Mouse (Mus musculus) limb, embryonic 15.5 days (tissue): ENCODE measurements around the gene Ifit1. TPM values are rescaled to one million over a fixed set of nuclear protein-coding genes. Genes with fewer than 3 reads are reported as not detected.

Experiments
- ATAC-seq: fragments of 200-750 bp; cut with Nextera tagmentation; 2 replicates; pipeline ENCODE4 v1.8.0; 2017; ENCODE audit warnings: low read depth, moderate TSS enrichment; ENCODE audit not compliant: insufficient number of reproducible peaks, low FRiP score, low TSS enrichment
- H3K27ac ChIP-seq: fragments of 300-500 bp; sonication (generic); 2 replicates; pipeline ENCODE4 v1.5.1; 2015; ENCODE audit warnings: moderate library complexity, mild to moderate bottlenecking, inconsistent platforms
- H3K27me3 ChIP-seq: fragments of 300-500 bp; sonication (generic); 2 replicates; pipeline ENCODE4 v1.6.1; 2015; ENCODE audit warnings: inconsistent platforms
- H3K36me3 ChIP-seq: fragments of 300-500 bp; sonication (generic); 2 replicates; pipeline ENCODE4 v1.6.1; 2015; ENCODE audit warnings: inconsistent platforms
- H3K4me1 ChIP-seq: fragments of 300-500 bp; sonication (generic); 2 replicates; pipeline ENCODE4 v1.6.1; 2015; ENCODE audit warnings: inconsistent platforms
- H3K4me2 ChIP-seq: fragments of 300-500 bp; sonication (generic); 2 replicates; pipeline ENCODE4 v1.6.1; 2015; ENCODE audit warnings: mild to moderate bottlenecking, inconsistent platforms
- H3K4me3 ChIP-seq: fragments of 300-500 bp; sonication (generic); 2 replicates; pipeline ENCODE4 v1.5.1; 2015; ENCODE audit warnings: mild to moderate bottlenecking, inconsistent platforms
- H3K9ac ChIP-seq: fragments of 300-500 bp; sonication (generic); 2 replicates; pipeline ENCODE4 v1.6.1; 2015; ENCODE audit warnings: inconsistent platforms
- H3K9me3 ChIP-seq: fragments of 300-500 bp; sonication (generic); 2 replicates; pipeline ENCODE4 v1.6.1; 2016; ENCODE audit warnings: inconsistent platforms
- WGBS: fragments of 180-500 bp; shearing (Covaris S2); methylation state at CpG from one replicate; pipeline ENCODE4 v1.1.7; 2015; 5-methylcytosine and 5-hydroxymethylcytosine counted together
- polyA plus RNA-seq: library from polyadenylated mRNA; unstranded; fragments of >200 nt; fragmentation: Nextera tagmentation; extraction: Ambion mirVana; gene quantifications from 2 replicates; pipeline ENCODE4 v1.2.1, GENCODE M21; 2015

Ifit1 gene
- polyA plus RNA-seq, 1 experiment from 2014 or later = 1.5 TPM

DNA sequence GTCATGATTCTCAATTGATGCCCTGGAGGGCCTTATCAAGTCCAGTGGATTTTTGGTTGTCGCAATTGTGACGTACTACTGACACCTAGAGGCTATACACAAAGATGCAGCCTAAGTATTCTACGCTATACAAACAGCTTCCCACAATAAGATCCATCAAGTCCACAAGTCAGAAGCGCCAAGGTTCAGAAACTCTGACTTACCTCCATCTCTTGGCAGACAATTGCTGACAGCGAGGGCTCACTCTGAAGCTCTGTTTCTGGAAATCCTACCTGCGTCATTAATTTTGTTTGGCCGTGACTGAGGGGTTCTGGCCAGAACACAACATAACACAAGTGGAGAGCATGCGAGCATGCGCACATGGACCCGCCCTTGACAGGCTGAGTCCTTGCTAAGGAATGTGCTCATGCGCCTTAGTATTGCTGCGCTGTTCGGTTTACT lies 21.4 kb downstream of the Ifit1 start:
- peak overlapping the region; percentile 60 for H3K4me2 ChIP-seq
- no peaks in the 10 kb centered on the region for H3K9me3 ChIP-seq
- H3K4me1 ChIP-seq = no peaks in the 10 kb centered on the region
- H3K9ac ChIP-seq = no peak overlapping the region
- 9% methylated on average over 13 of the region's 13 CpGs for WGBS
- peak; percentile 90 for ATAC-seq
- H3K27ac ChIP-seq = no peak overlapping the region
- no peaks in the 10 kb centered on the region for H3K36me3 ChIP-seq
- no peaks in the 10 kb centered on the region for H3K27me3 ChIP-seq
- peak overlapping the region; percentile 40 for H3K4me3 ChIP-seq

DNA sequence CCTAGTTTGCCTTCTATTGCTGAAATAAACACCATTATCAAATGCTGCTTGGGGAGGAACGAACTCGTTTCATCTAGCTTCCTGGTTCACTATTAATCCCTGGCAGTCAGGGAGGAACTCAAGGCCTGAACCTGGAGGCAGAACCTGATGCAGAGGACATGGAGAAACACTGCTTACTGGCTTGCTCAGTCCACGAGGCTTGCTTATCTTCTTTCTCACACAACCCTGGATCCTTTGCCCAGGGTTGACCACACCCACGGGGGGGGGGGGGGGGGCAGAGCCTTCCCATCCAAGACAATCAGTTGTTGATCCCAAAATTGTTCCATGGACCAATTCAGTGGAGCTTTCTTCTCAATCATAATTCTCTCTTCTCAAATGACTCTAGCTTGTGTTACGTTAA lies 22.1 kb downstream of the Ifit1 start:
- H3K27me3 ChIP-seq = no peaks in the 10 kb centered on the region
- H3K4me2 ChIP-seq = no peak overlapping the region
- no peaks in the 10 kb centered on the region for H3K9me3 ChIP-seq
- no peak overlapping the region for H3K9ac ChIP-seq
- no peak overlapping the region for H3K4me3 ChIP-seq
- no peak overlapping the region for H3K27ac ChIP-seq
- no peaks in the 10 kb centered on the region for H3K36me3 ChIP-seq
- WGBS = 35% methylated on average over 5 of the region's 5 CpGs
- no peak for ATAC-seq
- no peaks in the 10 kb centered on the region for H3K4me1 ChIP-seq

DNA sequence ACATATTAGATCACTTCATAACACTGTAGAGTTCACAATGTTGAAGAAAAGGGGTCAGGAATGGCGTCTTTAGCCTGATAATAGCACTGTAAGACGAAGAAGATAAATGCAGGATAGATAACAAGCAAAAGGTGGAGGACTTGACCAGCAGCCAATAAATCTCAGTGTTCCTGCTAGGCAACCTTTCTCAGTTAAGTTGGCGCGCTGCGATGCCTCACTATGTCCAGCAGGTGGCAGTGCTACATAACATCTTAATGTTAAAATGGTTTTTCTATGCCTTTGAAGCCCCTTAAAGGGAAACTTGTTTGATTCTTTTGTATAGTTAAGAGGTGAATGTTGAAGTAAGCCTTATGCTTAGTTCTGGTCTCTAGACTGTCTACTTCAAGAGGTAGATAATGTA lies 25.5 kb downstream of the Ifit1 start:
- ATAC-seq = no peak
- H3K4me2 ChIP-seq = no peak overlapping the region
- H3K9ac ChIP-seq = no peak overlapping the region
- WGBS = 2% methylated on average over 5 of the region's 5 CpGs
- no peak overlapping the region for H3K4me3 ChIP-seq
- H3K9me3 ChIP-seq = no peaks in the 10 kb centered on the region
- no peaks in the 10 kb centered on the region for H3K27me3 ChIP-seq
- no peak overlapping the region for H3K27ac ChIP-seq
- H3K4me1 ChIP-seq = no peaks in the 10 kb centered on the region
- H3K36me3 ChIP-seq = no peaks in the 10 kb centered on the region

DNA sequence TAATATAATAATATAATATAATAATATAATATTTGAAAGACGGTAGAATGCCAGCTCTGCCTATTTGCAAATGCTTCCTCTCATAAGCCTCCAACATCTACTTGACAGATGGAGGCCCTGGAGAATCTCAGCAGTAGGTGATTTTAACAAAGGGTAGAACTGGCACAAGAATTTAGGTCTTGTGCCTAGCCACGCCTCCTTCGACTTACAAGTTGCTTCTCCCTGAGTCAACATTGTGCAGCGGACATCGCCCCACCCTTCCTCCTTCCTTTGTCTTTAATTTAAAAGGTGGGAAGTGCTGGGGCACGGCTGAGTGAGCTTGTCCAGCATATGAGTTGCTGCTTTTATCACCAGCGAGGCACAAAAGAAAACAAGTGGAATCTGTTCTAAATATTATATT lies 32.8 kb downstream of the Ifit1 start:
- Histone ChIP-seq H3K27ac (no peak overlapping the region), H3K4me1 (no peaks in the 10 kb centered on the region), H3K4me2 (no peak overlapping the region), H3K27me3 (no peaks in the 10 kb centered on the region), H3K9me3 (no peaks in the 10 kb centered on the region), H3K4me3 (no peak overlapping the region), H3K9ac (no peak overlapping the region), H3K36me3 (no peaks in the 10 kb centered on the region)
- 79% methylated on average over 7 of the region's 7 CpGs for WGBS
- ATAC-seq = no peak

DNA sequence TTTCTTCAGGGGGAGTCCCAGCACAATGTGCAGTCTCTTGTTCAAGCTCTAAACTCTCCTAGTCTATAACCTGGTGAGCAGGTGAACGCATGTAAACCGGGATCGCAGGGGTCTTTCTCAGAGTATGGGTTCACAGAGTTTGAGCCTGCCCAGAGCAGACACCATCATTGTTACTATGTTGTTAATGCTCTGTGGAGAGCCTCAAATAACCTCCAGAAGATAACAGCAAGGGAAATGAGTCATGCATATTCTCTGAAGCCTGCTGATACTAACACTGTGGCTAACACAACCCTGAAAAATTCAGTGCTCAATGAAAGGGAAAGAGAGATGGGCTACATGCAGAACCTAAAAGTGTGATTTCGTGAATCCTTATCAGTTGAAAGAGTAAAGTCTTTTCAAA lies 37.8 kb downstream of the Ifit1 start:
- ATAC-seq = no peak
- Histone ChIP-seq H3K36me3 (no peaks in the 10 kb centered on the region), H3K4me1 (no peaks in the 10 kb centered on the region), H3K27me3 (no peaks in the 10 kb centered on the region), H3K9ac (no peak overlapping the region), H3K4me2 (no peak overlapping the region), H3K27ac (no peak overlapping the region), H3K4me3 (no peak overlapping the region), H3K9me3 (no peaks in the 10 kb centered on the region)
- 85% methylated on average over 4 of the region's 4 CpGs for WGBS

DNA sequence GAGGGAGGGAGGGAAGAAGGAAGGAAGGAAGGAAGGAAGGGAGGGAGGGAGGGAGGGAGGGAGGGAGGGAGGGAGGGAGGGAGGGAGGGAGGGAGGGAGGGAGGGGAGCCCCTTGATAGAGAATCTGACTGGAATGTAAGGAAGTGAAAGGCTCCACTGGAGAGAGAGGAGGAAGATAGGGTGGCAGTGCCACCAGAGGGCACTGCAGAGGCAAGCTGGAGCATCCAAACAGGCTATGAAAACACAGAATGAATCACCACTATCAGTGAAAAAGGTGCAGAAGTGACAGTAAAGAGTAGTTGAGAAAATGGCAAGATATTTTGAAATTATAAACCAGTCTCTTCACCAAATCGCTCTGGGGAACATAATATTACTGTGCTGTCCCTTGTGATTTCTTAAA lies 44.2 kb downstream of the Ifit1 start:
- H3K9me3 ChIP-seq = no peaks in the 10 kb centered on the region
- H3K9ac ChIP-seq = no peak overlapping the region
- H3K4me3 ChIP-seq = no peak overlapping the region
- WGBS = 56% methylated on average over 1 of the region's 1 CpGs
- H3K4me1 ChIP-seq = no peaks in the 10 kb centered on the region
- no peak overlapping the region for H3K4me2 ChIP-seq
- H3K36me3 ChIP-seq = no peaks in the 10 kb centered on the region
- H3K27me3 ChIP-seq = no peaks in the 10 kb centered on the region
- ATAC-seq = no peak
- no peak overlapping the region for H3K27ac ChIP-seq

DNA sequence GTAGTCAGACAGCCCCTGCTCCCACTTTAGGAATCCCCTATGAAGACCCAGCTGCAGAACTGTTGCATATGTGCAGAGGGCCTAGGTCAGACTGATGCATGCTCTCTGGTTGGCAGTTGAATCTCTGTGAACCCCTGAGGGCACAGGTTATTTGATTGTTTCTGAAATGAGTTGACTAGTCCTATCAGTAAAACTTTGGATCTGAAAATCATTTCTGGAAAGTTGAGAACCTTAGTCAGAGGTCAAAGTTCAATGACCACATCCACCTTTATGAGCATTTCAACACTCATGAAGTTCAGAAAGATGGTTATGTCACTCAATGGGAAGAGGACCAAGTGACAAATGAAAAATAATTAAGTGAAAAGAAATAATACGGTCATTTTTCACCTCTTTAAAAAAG lies 44.9 kb downstream of the Ifit1 start:
- H3K36me3 ChIP-seq = no peaks in the 10 kb centered on the region

DNA sequence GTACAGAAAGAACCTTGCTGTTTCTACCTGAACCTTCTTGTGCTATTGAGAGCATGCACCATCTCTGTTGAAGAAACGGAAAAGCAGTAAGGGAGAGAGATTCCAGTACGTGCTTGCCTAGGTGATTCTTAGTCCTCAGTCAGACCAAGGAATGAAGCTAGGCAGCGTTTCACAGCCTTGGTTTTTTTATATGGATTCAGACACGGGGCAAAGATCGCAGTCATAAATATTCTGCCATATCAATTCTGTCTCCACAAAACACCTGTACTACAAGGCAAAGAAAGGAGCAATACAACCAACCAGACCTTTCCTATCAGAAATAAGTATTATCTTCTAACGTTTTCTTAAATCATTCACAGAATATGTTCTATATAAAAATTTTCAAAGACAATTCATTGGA lies 50.7 kb downstream of the Ifit1 start:
- Histone ChIP-seq H3K9ac (no peak overlapping the region), H3K4me1 (no peaks in the 10 kb centered on the region), H3K27me3 (no peaks in the 10 kb centered on the region), H3K27ac (no peak overlapping the region), H3K4me3 (no peak overlapping the region), H3K4me2 (no peak overlapping the region), H3K36me3 (no peaks in the 10 kb centered on the region), H3K9me3 (no peaks in the 10 kb centered on the region)
- 78% methylated on average over 6 of the region's 6 CpGs for WGBS
- no peak for ATAC-seq

More for the DNA sequence above, 44.9 kb downstream of the Ifit1 start:
- H3K4me2 ChIP-seq = no peak overlapping the region
- 92% methylated on average over 1 of the region's 1 CpGs for WGBS
- no peaks in the 10 kb centered on the region for H3K9me3 ChIP-seq
- no peak overlapping the region for H3K27ac ChIP-seq
- no peak for ATAC-seq
- no peak overlapping the region for H3K9ac ChIP-seq
- H3K4me1 ChIP-seq = no peaks in the 10 kb centered on the region
- no peaks in the 10 kb centered on the region for H3K27me3 ChIP-seq
- no peak overlapping the region for H3K4me3 ChIP-seq

DNA sequence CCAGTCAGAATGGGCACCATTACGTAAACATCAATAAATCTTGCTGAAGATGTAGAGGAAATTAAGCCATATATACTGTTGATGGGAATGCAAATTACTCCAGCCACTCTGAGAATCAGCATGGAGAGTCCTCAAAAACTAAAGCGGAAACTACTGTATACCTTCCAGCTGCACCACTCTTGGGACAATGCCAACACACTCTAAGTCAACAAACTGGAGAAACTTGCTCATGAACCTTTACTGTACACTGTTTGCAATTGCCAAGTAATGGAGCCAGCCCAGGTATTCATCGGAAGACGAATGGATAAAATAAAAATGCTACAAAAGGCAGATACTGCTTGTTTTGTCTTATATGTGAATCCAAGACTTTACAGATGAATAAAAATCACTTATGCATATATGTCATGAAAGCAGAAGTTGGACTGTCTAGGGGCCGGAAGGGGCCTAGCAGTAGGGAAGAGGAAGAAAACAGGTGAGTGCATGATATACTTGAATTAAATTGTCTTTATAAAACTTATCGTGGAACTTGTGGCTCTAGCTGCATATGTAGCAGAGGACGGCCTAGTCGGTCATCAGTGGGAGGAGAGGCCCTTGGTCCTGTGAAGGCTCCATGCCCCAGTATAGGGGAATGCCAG lies 55.8 kb downstream of the Ifit1 start:
- Histone ChIP-seq H3K4me1 (no peaks in the 10 kb centered on the region), H3K9ac (no peak overlapping the region), H3K27me3 (no peaks in the 10 kb centered on the region), H3K4me2 (no peak overlapping the region), H3K36me3 (no peaks in the 10 kb centered on the region), H3K4me3 (no peak overlapping the region), H3K9me3 (no peaks in the 10 kb centered on the region), H3K27ac (no peak overlapping the region)
- ATAC-seq = no peak
- WGBS = 81% methylated on average over 8 of the region's 8 CpGs

DNA sequence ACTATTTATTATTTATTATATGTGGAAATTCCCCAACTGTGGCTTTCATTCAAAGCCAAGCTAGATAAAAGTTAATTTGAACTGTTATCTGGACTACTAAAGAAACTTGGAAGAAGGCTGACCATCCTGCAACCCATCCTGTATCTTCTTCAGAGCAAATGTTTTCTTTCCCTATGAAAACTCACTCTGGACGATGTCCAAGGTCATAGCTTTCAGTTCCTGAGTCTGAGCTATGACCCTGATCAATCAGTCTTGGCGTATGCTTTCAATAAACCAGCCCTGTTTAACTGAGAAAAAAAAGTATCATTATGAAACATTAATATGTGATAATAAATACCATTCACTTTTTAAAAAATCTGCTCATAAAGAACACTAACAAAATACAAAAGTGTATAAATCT lies 56.8 kb downstream of the Ifit1 start:
- no peaks in the 10 kb centered on the region for H3K9me3 ChIP-seq
- no peaks in the 10 kb centered on the region for H3K36me3 ChIP-seq
- H3K4me2 ChIP-seq = no peak overlapping the region
- 79% methylated on average over 2 of the region's 2 CpGs for WGBS
- no peaks in the 10 kb centered on the region for H3K27me3 ChIP-seq
- H3K27ac ChIP-seq = no peak overlapping the region
- H3K4me1 ChIP-seq = no peaks in the 10 kb centered on the region
- ATAC-seq = no peak
- no peak overlapping the region for H3K9ac ChIP-seq
- no peak overlapping the region for H3K4me3 ChIP-seq

DNA sequence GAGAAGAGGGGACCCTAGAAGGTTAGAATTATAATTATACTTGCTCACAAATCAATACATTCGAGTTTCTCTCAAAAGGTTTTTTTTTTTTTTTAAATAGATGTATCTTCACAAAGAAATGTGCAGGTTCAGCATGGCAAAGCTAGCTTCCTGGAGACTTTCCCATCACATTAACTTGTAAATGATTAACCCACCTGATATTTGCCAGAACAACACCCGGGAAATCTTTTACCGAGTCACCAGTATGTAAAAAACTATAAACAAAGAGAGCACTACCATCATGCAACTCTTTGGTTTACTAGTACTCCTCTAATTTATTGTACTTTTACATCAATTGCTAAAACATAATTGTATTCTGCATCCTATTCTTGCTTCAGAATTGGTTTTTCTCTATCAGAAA lies 57.8 kb downstream of the Ifit1 start:
- 75% methylated on average over 3 of the region's 3 CpGs for WGBS
- Histone ChIP-seq H3K4me1 (no peaks in the 10 kb centered on the region), H3K4me2 (no peak overlapping the region), H3K9ac (no peak overlapping the region), H3K4me3 (no peak overlapping the region), H3K27me3 (no peaks in the 10 kb centered on the region), H3K36me3 (no peaks in the 10 kb centered on the region), H3K9me3 (no peaks in the 10 kb centered on the region), H3K27ac (no peak overlapping the region)
- no peak for ATAC-seq

DNA sequence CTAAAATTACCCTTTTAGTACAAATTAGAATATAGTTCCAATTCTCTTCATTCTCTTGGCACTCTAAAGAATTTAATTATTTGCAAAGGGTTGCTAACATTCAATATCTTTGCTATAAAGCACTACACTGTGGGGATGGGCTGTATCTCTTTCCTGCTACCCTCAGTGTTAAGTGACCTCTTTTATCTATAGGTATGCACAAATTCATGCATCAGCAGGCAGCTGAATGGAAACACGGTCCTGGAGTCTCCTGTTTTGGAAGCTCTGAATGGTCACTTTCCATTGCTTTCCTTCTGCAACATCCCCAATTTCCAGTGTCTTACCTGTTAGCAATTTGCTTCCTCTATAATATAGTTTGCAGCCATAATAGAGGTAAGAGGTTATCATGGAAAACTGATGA lies 58.2 kb downstream of the Ifit1 start:
- Histone ChIP-seq H3K4me2 (no peak overlapping the region), H3K4me1 (no peaks in the 10 kb centered on the region), H3K9ac (no peak overlapping the region), H3K27ac (no peak overlapping the region), H3K36me3 (no peaks in the 10 kb centered on the region), H3K4me3 (no peak overlapping the region), H3K27me3 (no peaks in the 10 kb centered on the region), H3K9me3 (no peaks in the 10 kb centered on the region)
- no peak for ATAC-seq
- WGBS = 65% methylated on average over 1 of the region's 1 CpGs

DNA sequence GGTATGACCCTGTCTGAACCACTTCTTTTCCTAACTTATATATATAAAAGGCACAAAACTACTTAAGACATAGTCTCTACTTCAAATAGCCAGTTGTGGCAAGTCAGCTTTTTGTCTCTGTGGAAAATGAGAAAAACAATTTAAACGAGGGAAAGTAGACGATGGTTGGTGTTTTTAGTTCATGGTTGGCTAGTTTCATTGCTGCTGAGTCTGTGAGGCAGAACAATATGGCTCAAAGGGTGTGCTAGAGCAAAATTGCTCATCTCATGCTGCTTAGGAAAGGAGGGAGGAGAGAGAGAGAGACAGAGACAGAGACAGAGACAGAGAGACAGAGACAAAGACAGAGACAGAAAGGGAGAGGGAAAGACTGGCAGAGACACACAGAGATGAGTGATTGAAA lies 58.6 kb downstream of the Ifit1 start:
- Histone ChIP-seq H3K4me1 (no peaks in the 10 kb centered on the region), H3K4me3 (no peak overlapping the region), H3K9ac (no peak overlapping the region), H3K4me2 (no peak overlapping the region), H3K27me3 (no peaks in the 10 kb centered on the region), H3K27ac (no peak overlapping the region), H3K36me3 (no peaks in the 10 kb centered on the region), H3K9me3 (no peaks in the 10 kb centered on the region)
- WGBS = 83% methylated on average over 2 of the region's 2 CpGs
- ATAC-seq = no peak
